Mouse (Mus musculus) heart, postnatal 10 days (tissue): ENCODE measurements around the gene Syn3. TPM values are rescaled to one million over a fixed set of nuclear protein-coding genes. Genes with fewer than 3 reads are reported as not detected.
A peak's percentile ranks its signal among the peaks of the same experiment; 100 is the strongest.
"Not testable (repeated sequence)": the region's sequence is repeated elsewhere in the genome, so short reads cannot be mapped to it uniquely, and the experiment has no call there.

Experiments
- DNase-seq, 2 experiments: peaks; one replicate each; pipeline ENCODE4 v3.0.0; 2021
- intact Hi-C: fragments of 180-260 bp; cut with DNase I; formaldehyde crosslinking; loops from one replicate; pipeline ENCODE4 v1.15.1; 2025
- total RNA-seq, 2 experiments: library from RNA; stranded (reverse); gene quantifications; 2 replicates each; pipeline ENCODE4 v1.2.3; 2021

The Syn3 gene
- total RNA-seq, 2 experiments from 2014 or later = 0.62 to 0.79 TPM

GRCm38 (mm10) chr10:86473637-86474154 is 25.0 kb downstream of the Syn3 start:
- peak; percentile 34 to 66 for DNase-seq
- intact Hi-C loops = loop anchor here (2.0 to 5.0 kb wide), 2 partner anchors 25 to 259 kb away; partner anchors contain the start of gene Syn3

- no peak for DNase-seq
- intact Hi-C loops = no loop called here
These were observed 29.8 kb downstream of the Syn3 start for GRCm38 (mm10) chr10:86468612-86469546.

GRCm38 (mm10) chr10:86463538-86464199 is 35.0 kb downstream of the Syn3 start:
- DNase-seq = peak; percentile 88 to 92
- intact Hi-C loops = loop anchor here (1.0 kb wide), 3 partner anchors 398 to 495 kb away; partner anchors contain the start of gene Fbxo7

GRCm38 (mm10) chr10:86459643-86460042 is 39.1 kb downstream of the Syn3 start:
- DNase-seq = peak; percentile 47 to 59
- intact Hi-C loops = no loop called here

- DNase-seq = peak; percentile 45 to 55
- intact Hi-C loops = no loop called here
These were observed 41.0 kb downstream of the Syn3 start for GRCm38 (mm10) chr10:86457665-86458209.

- no peak for DNase-seq
- intact Hi-C loops = no loop called here
These were observed 41.5 kb downstream of the Syn3 start for GRCm38 (mm10) chr10:86457195-86457594.

GRCm38 (mm10) chr10:86455296-86456055 is 43.2 kb downstream of the Syn3 start:
- intact Hi-C loops = no loop called here
- peak; percentile 53 to 58 for DNase-seq

- intact Hi-C loops = loop anchor here (1.0 to 5.0 kb wide), 3 partner anchors 95 to 270 kb away; no protein-coding TSS in a partner anchor
- peak; percentile 54 to 69 for DNase-seq
These were observed 46.2 kb downstream of the Syn3 start for GRCm38 (mm10) chr10:86452326-86452995.

GRCm38 (mm10) chr10:86451294-86451693 is 47.4 kb downstream of the Syn3 start:
- intact Hi-C loops = loop anchor here (5.0 kb wide), 1 partner anchor 94 kb away; no protein-coding TSS in a partner anchor
- no peak for DNase-seq

GRCm38 (mm10) chr10:86446649-86447048 is 52.0 kb downstream of the Syn3 start:
- DNase-seq = no peak
- intact Hi-C loops = no loop called here

GRCm38 (mm10) chr10:86445207-86445606 is 53.5 kb downstream of the Syn3 start:
- no peak for DNase-seq
- intact Hi-C loops = no loop called here

GRCm38 (mm10) chr10:86444665-86445064 is 54.0 kb downstream of the Syn3 start:
- no peak for DNase-seq
- intact Hi-C loops = no loop called here

GRCm38 (mm10) chr10:86441765-86442164 is 56.9 kb downstream of the Syn3 start:
- DNase-seq = no peak
- intact Hi-C loops = no loop called here

- no peak for DNase-seq
- intact Hi-C loops = no loop called here
These were observed 59.1 kb downstream of the Syn3 start for GRCm38 (mm10) chr10:86439640-86440039.

GRCm38 (mm10) chr10:86437294-86437693 is 61.4 kb downstream of the Syn3 start:
- DNase-seq = no peak
- intact Hi-C loops = no loop called here

GRCm38 (mm10) chr10:86435006-86435405 is 63.7 kb downstream of the Syn3 start:
- intact Hi-C loops, DNase-seq: not testable (repeated sequence)

- intact Hi-C loops = no loop called here
- no peak for DNase-seq
These were observed 69.0 kb downstream of the Syn3 start for GRCm38 (mm10) chr10:86429651-86430050.

GRCm38 (mm10) chr10:86427956-86428355 is 70.7 kb downstream of the Syn3 start:
- no peak for DNase-seq
- intact Hi-C loops = no loop called here

GRCm38 (mm10) chr10:86425690-86426530 is 72.8 kb downstream of the Syn3 start:
- intact Hi-C loops = no loop called here
- DNase-seq = peak; percentile 51 to 64
